Mouse (Mus musculus) hematopoietic stem cell, adult 5-6 weeks (primary cell): ENCODE data around the gene Gm3460. TPM values are rescaled to one million over a fixed set of nuclear protein-coding genes. Genes with fewer than 3 reads are reported as not detected.
A peak's percentile ranks its signal among the peaks of the same experiment; 100 is the strongest.
"Not testable (repeated sequence)": the region's sequence is repeated elsewhere in the genome, so short reads cannot be mapped to it uniquely, and the experiment has no call there.

Source experiments
- ATAC-seq, 2 experiments: fragments of 125-278 bp in 1 of 2; replicated peaks in 1 of 2; 2 replicates each; pipeline ENCODE4 v1.8.0; 2016 to 2017; ENCODE audit warnings: inconsistent platforms in 2 of 2, mild to moderate bottlenecking in 2 of 2, moderate number of reproducible peaks in 2 of 2, low read depth in 1 of 2, moderate TSS enrichment in 1 of 2; ENCODE audit not compliant: low FRiP score in 2 of 2, poor library complexity in 2 of 2, severe bottlenecking in 2 of 2, insufficient read depth in 1 of 2, low TSS enrichment in 1 of 2
- total RNA-seq: library from RNA; stranded (forward); fragments of 172-1452, 232-1000 nt; gene quantifications from 2 replicates; pipeline ENCODE4 v1.2.3, GENCODE M21; 2017

The Gm3460 gene
- not detected in 2 replicates for total RNA-seq

DNA sequence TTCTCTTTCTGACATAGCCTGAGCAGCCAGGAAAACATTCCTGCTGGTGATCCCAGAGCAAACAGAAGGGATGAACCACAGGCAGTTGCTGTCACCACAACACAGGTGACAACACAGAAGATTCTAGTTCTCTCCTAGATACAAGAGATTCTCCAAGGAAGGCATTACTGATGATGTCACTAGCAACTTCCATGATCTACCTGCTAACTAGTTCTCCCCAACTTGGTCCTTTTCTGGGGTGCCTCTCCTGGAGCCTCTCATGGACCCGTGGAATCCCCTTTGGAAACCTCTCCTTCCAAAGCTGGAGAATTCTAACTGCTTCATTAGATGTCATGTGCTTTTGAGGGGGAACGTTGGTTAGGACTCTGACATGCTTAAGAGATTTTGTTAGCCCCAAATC is at the start of gene Gm3460:
Gm3460 (minus strand) TSS at position 101 of the 400 bp plus-strand sequence.
- ATAC-seq, result not testable (repeated sequence)

DNA sequence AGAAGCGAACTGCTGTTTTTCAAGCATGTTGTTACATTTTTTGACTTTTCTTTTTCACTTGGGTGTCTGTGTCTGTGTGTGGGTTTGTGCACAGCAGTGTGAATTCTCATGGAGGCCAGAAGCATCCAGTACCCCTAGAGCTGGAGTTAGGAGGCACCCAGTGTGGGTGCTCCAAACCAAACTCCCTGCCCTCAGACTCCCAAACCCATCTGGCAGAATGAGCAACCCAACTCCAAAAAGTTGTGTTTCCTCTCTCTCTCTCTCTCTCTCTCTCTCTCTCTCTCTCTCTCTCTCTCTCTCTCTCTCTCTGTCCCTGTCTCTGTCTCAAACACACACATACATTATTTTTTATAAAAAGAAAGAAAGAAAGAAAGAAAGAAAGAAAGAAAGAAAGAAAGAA is 15.8 kb downstream of the Gm3460 start:
- ATAC-seq, result not testable (repeated sequence)

DNA sequence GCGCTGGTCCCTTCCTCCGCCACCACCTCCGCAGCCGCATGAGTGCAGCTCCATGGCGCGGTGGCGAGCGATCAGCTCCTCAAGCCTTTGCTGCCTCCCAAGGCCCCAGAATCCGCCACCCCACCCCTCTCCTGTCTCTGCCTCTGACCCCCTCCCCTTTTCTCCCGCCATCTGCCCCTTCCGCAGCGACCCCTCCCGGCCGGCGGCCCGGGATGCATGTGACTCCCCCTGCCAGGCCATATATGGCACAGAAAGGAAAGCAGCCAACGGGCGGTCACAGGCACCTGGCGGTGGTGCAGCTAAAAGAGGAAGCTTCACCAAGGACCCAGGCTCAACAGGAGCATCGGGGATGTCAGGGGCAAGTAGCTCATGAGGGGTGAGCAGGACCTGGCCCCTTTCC is 17.2 kb downstream of the Gm3460 start:
- ATAC-seq, result peak in 1 of 2 experiments; percentile 82; a peak in 2 of 4 replicates

DNA sequence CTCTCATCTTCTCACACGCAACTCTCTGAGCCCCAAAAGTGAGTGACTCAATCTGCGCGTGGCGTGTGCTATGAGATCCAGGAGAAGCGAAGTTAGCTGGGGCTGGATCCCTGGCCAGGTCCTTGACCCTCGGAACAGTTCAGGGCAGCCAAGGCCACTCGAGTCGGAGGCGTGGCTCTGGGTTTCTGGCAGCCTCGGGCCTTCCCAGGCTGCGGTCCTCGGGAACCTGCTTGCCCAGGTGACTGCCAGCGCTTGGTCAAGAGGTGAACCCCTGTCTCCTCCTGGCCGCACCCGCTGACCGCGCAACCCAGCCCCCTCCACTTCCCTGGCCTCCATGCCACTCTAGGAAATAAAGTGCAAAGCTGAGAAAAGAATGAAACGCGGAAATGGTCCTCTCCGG is 17.7 kb downstream of the Gm3460 start:
- ATAC-seq, result not testable (repeated sequence)

DNA sequence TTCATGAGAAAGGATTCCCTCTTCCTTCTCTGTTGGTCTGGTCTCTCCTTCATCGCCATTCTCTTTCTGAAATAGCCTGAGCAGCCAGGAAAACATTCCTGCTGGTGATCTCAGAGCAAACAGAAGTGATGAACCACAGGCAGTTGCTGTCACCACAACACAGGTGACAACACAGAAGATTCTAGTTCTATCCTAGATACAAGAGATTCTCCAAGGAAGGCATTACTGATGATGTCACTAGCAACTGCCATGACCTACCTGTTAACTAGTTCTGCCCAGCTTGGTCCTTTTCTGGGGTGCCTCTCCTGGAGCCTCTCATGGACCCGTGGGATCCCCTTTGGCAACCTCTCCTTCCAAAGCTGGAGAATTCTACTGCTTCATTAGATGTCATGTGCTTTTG is 31.7 kb downstream of the Gm3460 start, which contains the start of gene Gm3629:
Gm3629 (minus strand) TSS at position 101 of the 400 bp plus-strand sequence.
- not testable (repeated sequence) for ATAC-seq

Other genes with a start within 250 kb of the Gm3460 start
- not detected in 2 replicates for gene Gm16440, start 232.1 kb downstream of the Gm3460 start, total RNA-seq
- gene Gm3591, start 209.9 kb downstream of the Gm3460 start, total RNA-seq, result not detected in 2 replicates
- gene Gm3594, start 177.8 kb downstream of the Gm3460 start, total RNA-seq, result not detected in 2 replicates
- gene Gm8356, start 85.1 kb downstream of the Gm3460 start, total RNA-seq, result not detected in 2 replicates
- 1.2 and 2.5 TPM in 2 replicates for gene Gm3629, start 31.8 kb downstream of the Gm3460 start, total RNA-seq
- not detected in 2 replicates for gene Gm10251, start 61.8 kb upstream of the Gm3460 start, total RNA-seq
- gene Gm8050, start 97.8 kb upstream of the Gm3460 start, total RNA-seq, result not detected in 2 replicates
- gene Gm3636, start 119.9 kb upstream of the Gm3460 start, total RNA-seq, result 2.0 and 9.3 TPM in 2 replicates
- gene Gm8362, start 152.0 kb upstream of the Gm3460 start, total RNA-seq, result not detected in 2 replicates
- not detected in 2 replicates for gene Gm3642, start 217.9 kb upstream of the Gm3460 start, total RNA-seq